Mouse (Mus musculus): Measurements from ENCODE around the gene Srr. TPM values are rescaled to one million over a fixed set of nuclear protein-coding genes. Genes with fewer than 3 reads are reported as not detected.

Gene Srr
- 24.5 and 25.1 TPM in 2 replicates for polyA plus RNA-seq (2015; fragmentation: Nextera tagmentation; extraction: Ambion mirVana)

GRCm38 (mm10) chr11:74925577-74926387, at the start of gene Srr, which contains the start of gene Smg6:
Gene Srr, minus strand, starts transcription at chr11:74925948.
Gene Smg6, plus strand, starts transcription at chr11:74925823.
- peak within 1 kb of the TSS; percentile 99 for H3K27ac ChIP-seq (ENCODE audit: low read length)
- peaks cover 27% of the 10 kb centered on the region for H3K4me1 ChIP-seq (ENCODE audit: insufficient read depth, low read length)
- H3K4me3 ChIP-seq (ENCODE audit: low read length) = peak within 1 kb of the TSS; percentile 97
- H3K9ac ChIP-seq (replicated peaks; ENCODE audit: low read length) = peak within 1 kb of the TSS; percentile 96
- ATAC-seq (ENCODE audit: low FRiP score, low TSS enrichment) = peak; percentile 97
- H3K36me3 ChIP-seq (ENCODE audit: insufficient read depth, low read length) = peaks cover 10% of the 10 kb centered on the region
- WGBS = under 1% methylated on average over 74 of the region's 88 CpGs
- H3K9me3 ChIP-seq (ENCODE audit: low read length) = no peaks in the 10 kb centered on the region
- H3K27me3 ChIP-seq (ENCODE audit: insufficient read depth, low read length) = no peaks in the 10 kb centered on the region
- H3K4me2 ChIP-seq (replicated peaks; ENCODE audit: low read depth, low read length) = peak within 1 kb of the TSS; percentile 72

GRCm38 (mm10) chr11:74974615-74975014, 48.9 kb upstream of the Srr start:
- H3K9me3 ChIP-seq (ENCODE audit: low read length) = no peaks in the 10 kb centered on the region
- no peak overlapping the region for H3K9ac ChIP-seq (replicated peaks; ENCODE audit: low read length)

GRCm38 (mm10) chr11:74973290-74974157, 47.8 kb upstream of the Srr start:
- H3K9me3 ChIP-seq (ENCODE audit: low read length) = no peaks in the 10 kb centered on the region
- no peak overlapping the region for H3K4me3 ChIP-seq (ENCODE audit: low read length)
- ATAC-seq (ENCODE audit: low FRiP score, low TSS enrichment) = no peak
- no peak overlapping the region for H3K27ac ChIP-seq (ENCODE audit: low read length)
- 86% methylated on average over 7 of the region's 7 CpGs for WGBS
- H3K4me1 ChIP-seq (ENCODE audit: insufficient read depth, low read length) = no peaks in the 10 kb centered on the region
- no peaks in the 10 kb centered on the region for H3K27me3 ChIP-seq (ENCODE audit: insufficient read depth, low read length)
- H3K9ac ChIP-seq (replicated peaks; ENCODE audit: low read length) = no peak overlapping the region
- no peak overlapping the region for H3K4me2 ChIP-seq (replicated peaks; ENCODE audit: low read depth, low read length)
- peaks cover 4% of the 10 kb centered on the region; the same call in 1 of the 2 replicates for H3K36me3 ChIP-seq (ENCODE audit: insufficient read depth, low read length)

More at GRCm38 (mm10) chr11:74974615-74975014, 48.9 kb upstream of the Srr start:
- Histone ChIP-seq H3K4me2 (replicated peaks; ENCODE audit: low read depth, low read length) (no peak overlapping the region), H3K4me3 (ENCODE audit: low read length) (no peak overlapping the region), H3K36me3 (ENCODE audit: insufficient read depth, low read length) (peaks cover 4% of the 10 kb centered on the region; the same call in 1 of the 2 replicates), H3K27me3 (ENCODE audit: insufficient read depth, low read length) (no peaks in the 10 kb centered on the region), H3K27ac (ENCODE audit: low read length) (no peak overlapping the region), H3K4me1 (ENCODE audit: insufficient read depth, low read length) (no peaks in the 10 kb centered on the region)
- ATAC-seq (ENCODE audit: low FRiP score, low TSS enrichment) = no peak

- 81% methylated on average over 3 of the region's 3 CpGs for WGBS
- Histone ChIP-seq H3K36me3 (ENCODE audit: insufficient read depth, low read length) (no peaks in the 10 kb centered on the region), H3K27ac (ENCODE audit: low read length) (no peak overlapping the region), H3K4me1 (ENCODE audit: insufficient read depth, low read length) (no peaks in the 10 kb centered on the region), H3K9ac (replicated peaks; ENCODE audit: low read length) (no peak overlapping the region), H3K9me3 (ENCODE audit: low read length) (no peaks in the 10 kb centered on the region), H3K27me3 (ENCODE audit: insufficient read depth, low read length) (no peaks in the 10 kb centered on the region), H3K4me3 (ENCODE audit: low read length) (no peak overlapping the region), H3K4me2 (replicated peaks; ENCODE audit: low read depth, low read length) (no peak overlapping the region)
- ATAC-seq (ENCODE audit: low FRiP score, low TSS enrichment) = no peak
Measured at GRCm38 (mm10) chr11:74965516-74965915, 39.8 kb upstream of the Srr start.

- no peak for ATAC-seq (ENCODE audit: low FRiP score, low TSS enrichment)
- H3K4me2 ChIP-seq (replicated peaks; ENCODE audit: low read depth, low read length) = no peak overlapping the region
- H3K27ac ChIP-seq (ENCODE audit: low read length) = no peak overlapping the region
- 84% methylated on average over 2 of the region's 2 CpGs for WGBS
- no peaks in the 10 kb centered on the region for H3K4me1 ChIP-seq (ENCODE audit: insufficient read depth, low read length)
- H3K9ac ChIP-seq (replicated peaks; ENCODE audit: low read length) = no peak overlapping the region
- H3K36me3 ChIP-seq (ENCODE audit: insufficient read depth, low read length) = peaks cover 3% of the 10 kb centered on the region; the same call in 1 of the 2 replicates
- H3K4me3 ChIP-seq (ENCODE audit: low read length) = no peak overlapping the region
- no peaks in the 10 kb centered on the region for H3K27me3 ChIP-seq (ENCODE audit: insufficient read depth, low read length)
- H3K9me3 ChIP-seq (ENCODE audit: low read length) = no peaks in the 10 kb centered on the region
Measured at GRCm38 (mm10) chr11:74962846-74963407, 37.2 kb upstream of the Srr start.

GRCm38 (mm10) chr11:74961953-74962352, 36.2 kb upstream of the Srr start:
- H3K4me1 ChIP-seq (ENCODE audit: insufficient read depth, low read length) = no peaks in the 10 kb centered on the region
- H3K27ac ChIP-seq (ENCODE audit: low read length) = no peak overlapping the region
- H3K27me3 ChIP-seq (ENCODE audit: insufficient read depth, low read length) = no peaks in the 10 kb centered on the region
- no peak for ATAC-seq (ENCODE audit: low FRiP score, low TSS enrichment)
- no peak overlapping the region for H3K9ac ChIP-seq (replicated peaks; ENCODE audit: low read length)
- peaks cover 3% of the 10 kb centered on the region; the same call in 1 of the 2 replicates for H3K36me3 ChIP-seq (ENCODE audit: insufficient read depth, low read length)
- no peak overlapping the region for H3K4me3 ChIP-seq (ENCODE audit: low read length)
- no peak overlapping the region for H3K4me2 ChIP-seq (replicated peaks; ENCODE audit: low read depth, low read length)
- H3K9me3 ChIP-seq (ENCODE audit: low read length) = no peaks in the 10 kb centered on the region

GRCm38 (mm10) chr11:74960031-74960551, 34.3 kb upstream of the Srr start:
- Histone ChIP-seq H3K27ac (ENCODE audit: low read length) (0 out of 2 replicates have a peak overlapping the region, but pooled peaks have one; percentile 50), H3K9me3 (ENCODE audit: low read length) (no peaks in the 10 kb centered on the region), H3K27me3 (ENCODE audit: insufficient read depth, low read length) (no peaks in the 10 kb centered on the region), H3K4me2 (replicated peaks; ENCODE audit: low read depth, low read length) (no peak overlapping the region), H3K4me1 (ENCODE audit: insufficient read depth, low read length) (no peaks in the 10 kb centered on the region), H3K36me3 (ENCODE audit: insufficient read depth, low read length) (peaks cover 3% of the 10 kb centered on the region; the same call in 1 of the 2 replicates), H3K4me3 (ENCODE audit: low read length) (no peak overlapping the region), H3K9ac (replicated peaks; ENCODE audit: low read length) (no peak overlapping the region)
- ATAC-seq (ENCODE audit: low FRiP score, low TSS enrichment) = no peak
- 94% methylated on average over 9 of the region's 9 CpGs for WGBS

GRCm38 (mm10) chr11:74959501-74959900, 33.8 kb upstream of the Srr start:
- no peak for ATAC-seq (ENCODE audit: low FRiP score, low TSS enrichment)
- no peak overlapping the region for H3K4me2 ChIP-seq (replicated peaks; ENCODE audit: low read depth, low read length)
- H3K9ac ChIP-seq (replicated peaks; ENCODE audit: low read length) = no peak overlapping the region
- no peaks in the 10 kb centered on the region for H3K4me1 ChIP-seq (ENCODE audit: insufficient read depth, low read length)
- no peak overlapping the region for H3K4me3 ChIP-seq (ENCODE audit: low read length)
- H3K9me3 ChIP-seq (ENCODE audit: low read length) = no peaks in the 10 kb centered on the region
- 68% methylated on average over 2 of the region's 2 CpGs for WGBS
- no peaks in the 10 kb centered on the region for H3K27me3 ChIP-seq (ENCODE audit: insufficient read depth, low read length)
- H3K36me3 ChIP-seq (ENCODE audit: insufficient read depth, low read length) = peaks cover 3% of the 10 kb centered on the region; the same call in 1 of the 2 replicates
- H3K27ac ChIP-seq (ENCODE audit: low read length) = peak overlapping the region; percentile 50

GRCm38 (mm10) chr11:74957600-74957999, 31.9 kb upstream of the Srr start:
- Histone ChIP-seq H3K36me3 (ENCODE audit: insufficient read depth, low read length) (peaks cover 3% of the 10 kb centered on the region; the same call in 1 of the 2 replicates), H3K4me2 (replicated peaks; ENCODE audit: low read depth, low read length) (no peak overlapping the region), H3K9me3 (ENCODE audit: low read length) (no peaks in the 10 kb centered on the region), H3K27me3 (ENCODE audit: insufficient read depth, low read length) (no peaks in the 10 kb centered on the region), H3K9ac (replicated peaks; ENCODE audit: low read length) (no peak overlapping the region), H3K27ac (ENCODE audit: low read length) (no peak overlapping the region), H3K4me1 (ENCODE audit: insufficient read depth, low read length) (no peaks in the 10 kb centered on the region), H3K4me3 (ENCODE audit: low read length) (no peak overlapping the region)
- ATAC-seq (ENCODE audit: low FRiP score, low TSS enrichment) = 0 out of 2 replicates have a peak, but pooled peaks have one; percentile 54
- 54% methylated on average over 2 of the region's 2 CpGs for WGBS
